Mouse (Mus musculus) gastrocnemius, adult 2 months (tissue): ENCODE measurements around the gene Dab2. TPM values are rescaled to one million over a fixed set of nuclear protein-coding genes. Genes with fewer than 3 reads are reported as not detected.

Experiments used
- DNase-seq: peaks from one replicate; pipeline ENCODE4 v3.0.0; 2022
- H3K27ac ChIP-seq: fragments of 200-600 bp; 2 replicates; pipeline ENCODE4 v1.8.1; 2022; ENCODE audit warnings: mild to moderate bottlenecking
- H3K4me3 ChIP-seq: fragments of 200-600 bp; 2 replicates; pipeline ENCODE4 v1.8.1; 2022; ENCODE audit warnings: mild to moderate bottlenecking, moderate library complexity
- CTCF ChIP-seq: fragments of 200-600 bp; IDR thresholded peaks from 2 replicates; pipeline ENCODE4 v1.8.1; 2022; ENCODE audit warnings: antibody characterized with exemption, mild to moderate bottlenecking, moderate library complexity
- intact Hi-C: fragments of 180-260 bp; cut with DNase I; formaldehyde crosslinking; loops from one replicate; pipeline ENCODE4 v1.15.1; 2025
- total RNA-seq, 2 experiments: library from RNA; stranded (reverse); gene quantifications; 2 replicates each; pipeline ENCODE4 v1.2.3; 2021

Dab2 gene
- total RNA-seq, 2 experiments from 2014 or later = 10.5 to 11.0 TPM

DNA sequence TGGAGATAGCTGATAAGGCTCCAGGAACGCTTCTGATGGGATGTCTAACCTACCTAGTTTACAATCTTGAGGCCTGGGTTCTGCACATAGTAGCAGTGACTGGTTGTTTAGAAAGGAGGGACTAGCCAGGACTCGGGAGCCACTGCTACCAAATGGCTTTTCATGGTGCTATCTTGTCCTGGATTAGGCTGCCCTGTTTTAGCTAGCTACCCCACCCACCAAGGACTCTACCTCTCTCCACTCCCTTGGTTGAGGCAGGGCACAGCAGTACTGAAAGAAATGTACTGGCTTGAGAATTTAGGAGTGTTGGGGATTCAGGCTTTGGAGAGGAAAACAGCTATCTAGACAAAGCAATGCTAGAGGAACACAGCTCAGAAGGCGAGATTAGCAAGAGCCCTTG is 88.6 kb downstream of the Dab2 start:
- peak overlapping the region; percentile 87 for H3K27ac ChIP-seq
- peak overlapping the region; percentile 70 for H3K4me3 ChIP-seq
- intact Hi-C loops = no loop called here

GRCm38 (mm10) chr15:6388631-6389030 is 89.0 kb downstream of the Dab2 start:
- intact Hi-C loops = no loop called here
- no peak for DNase-seq
- no peak for TF ChIP-seq CTCF
- H3K4me3 ChIP-seq = peak overlapping the region; percentile 70
- peak overlapping the region; percentile 87 for H3K27ac ChIP-seq

More for the DNA sequence above, 88.6 kb downstream of the Dab2 start:
- no peak for TF ChIP-seq CTCF
- no peak for DNase-seq

DNA sequence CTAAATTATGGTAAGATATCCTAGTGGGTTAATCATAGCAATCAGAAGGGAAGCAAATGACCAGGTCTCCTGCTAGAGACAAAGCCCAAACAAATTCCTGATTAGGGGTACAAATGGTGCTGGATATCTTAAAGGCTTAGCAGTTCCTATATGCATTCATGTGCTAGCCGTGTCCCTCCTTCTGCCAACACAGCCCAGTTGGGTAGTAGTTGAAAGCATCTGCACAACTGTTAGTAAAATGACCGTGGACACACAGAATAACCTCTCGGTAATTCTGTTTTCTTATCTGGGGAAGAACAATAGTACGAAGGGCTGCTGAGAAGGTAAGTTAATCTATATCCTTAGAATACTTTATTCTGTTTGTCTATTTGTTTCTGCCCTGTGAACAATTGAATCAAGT is 90.5 kb downstream of the Dab2 start:
- DNase-seq = no peak
- Histone ChIP-seq H3K4me3 (peak overlapping the region; percentile 70), H3K27ac (peak overlapping the region; percentile 60)
- no peak for TF ChIP-seq CTCF
- intact Hi-C loops = no loop called here

DNA sequence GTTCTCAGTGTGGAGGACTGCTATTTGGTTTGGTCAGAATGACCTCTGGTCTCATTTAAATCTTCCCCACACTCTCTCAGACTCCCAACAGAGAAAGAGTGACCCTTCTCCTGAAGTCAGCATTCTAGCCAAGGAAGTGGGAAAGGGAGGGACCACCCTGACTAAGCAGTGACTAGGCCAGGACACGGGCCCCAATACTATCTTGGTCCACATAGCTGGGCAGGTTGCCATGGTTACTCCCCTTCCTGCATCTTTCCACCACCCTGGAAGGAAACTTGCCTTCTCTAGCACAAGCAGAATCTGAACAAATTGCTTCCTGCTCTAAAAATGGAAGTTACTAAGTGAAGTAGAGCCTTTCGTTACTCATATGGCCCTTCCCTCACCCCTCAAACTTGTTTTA is 91.1 kb downstream of the Dab2 start:
- peak; percentile 67 for DNase-seq
- intact Hi-C loops = no loop called here
- no peak for TF ChIP-seq CTCF
- peak overlapping the region; percentile 70 for H3K4me3 ChIP-seq
- H3K27ac ChIP-seq = peak overlapping the region; percentile 60

DNA sequence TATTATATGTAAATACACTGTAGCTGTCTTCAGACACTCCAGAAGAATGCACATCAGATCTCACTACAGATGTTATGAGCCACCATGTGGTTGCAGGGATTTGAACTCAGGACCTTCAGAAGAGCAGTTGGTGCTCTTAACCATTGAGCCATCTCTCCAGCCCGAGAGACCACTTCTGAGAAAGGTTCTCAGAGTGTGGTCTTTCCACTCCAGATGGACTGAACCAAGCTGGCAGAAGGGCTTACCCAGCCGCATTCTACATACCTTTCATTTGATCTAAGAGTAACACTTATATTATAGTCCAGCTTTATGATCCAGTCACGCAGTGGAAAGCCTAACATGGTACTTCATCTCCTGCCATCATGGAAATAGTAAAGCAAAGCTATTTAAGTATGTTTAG is 92.3 kb downstream of the Dab2 start:
- no peak for TF ChIP-seq CTCF
- DNase-seq = no peak
- Histone ChIP-seq H3K4me3 (no peak overlapping the region), H3K27ac (no peak overlapping the region)
- intact Hi-C loops = no loop called here

GRCm38 (mm10) chr15:6393624-6394023 is 94.0 kb downstream of the Dab2 start:
- DNase-seq = no peak
- TF ChIP-seq CTCF = no peak
- intact Hi-C loops = no loop called here
- Histone ChIP-seq H3K27ac (no peak overlapping the region), H3K4me3 (no peak overlapping the region)

GRCm38 (mm10) chr15:6398211-6398610 is 98.6 kb downstream of the Dab2 start:
- DNase-seq = no peak
- TF ChIP-seq CTCF = no peak
- H3K27ac ChIP-seq = no peak overlapping the region; the same call in 1 of the 2 replicates
- no peak overlapping the region for H3K4me3 ChIP-seq
- intact Hi-C loops = no loop called here

DNA sequence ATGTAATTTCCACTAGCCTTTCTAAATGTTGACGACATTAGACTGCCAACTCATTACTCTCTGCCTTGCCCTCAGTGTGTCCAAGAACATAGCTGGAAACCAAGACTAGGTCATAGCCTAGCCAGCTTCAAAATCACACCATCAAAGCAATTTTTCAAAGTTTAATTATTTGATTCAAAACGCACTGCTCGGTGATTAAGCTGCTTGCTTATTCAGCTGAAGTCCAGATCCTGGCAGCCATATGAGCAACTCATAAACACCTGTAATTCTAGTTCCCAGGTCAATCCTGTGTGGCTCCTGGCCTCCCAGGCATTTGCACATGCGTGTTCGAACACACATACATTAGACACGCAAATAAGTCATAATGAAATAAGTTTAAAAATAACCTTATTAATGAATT is 99.3 kb downstream of the Dab2 start:
- no peak overlapping the region for H3K4me3 ChIP-seq
- TF ChIP-seq CTCF = no peak
- intact Hi-C loops = no loop called here
- DNase-seq = no peak
- H3K27ac ChIP-seq = no peak overlapping the region

DNA sequence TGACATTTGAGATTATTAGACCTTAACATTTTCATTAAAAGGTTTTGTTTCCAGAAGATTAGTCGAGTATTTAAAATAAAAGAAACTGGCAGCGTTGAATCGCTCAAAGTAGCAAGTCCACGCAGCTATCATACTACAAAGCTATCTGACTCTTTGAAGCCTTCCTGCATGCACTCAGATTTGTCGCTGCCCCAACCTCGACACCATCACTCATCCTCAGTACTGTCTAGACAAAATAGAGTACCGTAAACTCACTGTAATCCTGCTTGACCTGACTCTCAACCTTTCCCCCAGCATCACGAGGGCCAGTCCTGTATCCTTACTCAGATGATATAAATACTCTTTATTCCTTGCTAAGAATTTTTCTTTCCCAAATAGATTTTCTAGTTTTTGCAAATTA is 100.5 kb downstream of the Dab2 start:
- intact Hi-C loops = no loop called here
- H3K27ac ChIP-seq = no peak overlapping the region
- no peak for DNase-seq
- H3K4me3 ChIP-seq = no peak overlapping the region
- TF ChIP-seq CTCF = no peak

GRCm38 (mm10) chr15:6402433-6402832 is 102.8 kb downstream of the Dab2 start:
- intact Hi-C loops = no loop called here
- no peak overlapping the region for H3K4me3 ChIP-seq
- TF ChIP-seq CTCF = no peak
- no peak overlapping the region for H3K27ac ChIP-seq
- DNase-seq = no peak

GRCm38 (mm10) chr15:6404172-6404571 is 104.6 kb downstream of the Dab2 start:
- no peak overlapping the region for H3K4me3 ChIP-seq
- no peak for DNase-seq
- TF ChIP-seq CTCF = no peak
- intact Hi-C loops = no loop called here
- H3K27ac ChIP-seq = no peak overlapping the region

DNA sequence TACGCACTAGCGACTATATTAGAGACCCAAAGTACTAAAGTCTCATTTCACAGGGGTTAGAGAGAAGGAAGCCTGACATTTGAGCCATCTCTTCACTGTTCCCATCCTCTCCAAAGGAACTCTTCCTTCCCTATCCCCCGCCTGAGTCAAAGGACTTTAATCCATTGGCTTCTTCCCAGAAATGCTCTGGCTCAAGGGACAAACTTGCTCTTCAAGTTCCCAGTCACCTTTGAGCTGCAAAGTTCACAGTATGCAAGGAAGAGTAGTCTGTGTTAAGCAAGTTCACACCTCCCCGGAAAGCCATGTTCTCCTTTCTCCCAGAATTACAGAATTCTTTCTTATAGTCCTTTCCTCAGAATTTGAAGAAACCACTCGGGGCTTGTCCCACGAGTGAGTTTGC is 107.2 kb downstream of the Dab2 start:
- DNase-seq = no peak
- H3K27ac ChIP-seq = peak overlapping the region; percentile 49; the same call in 1 of the 2 replicates
- no peak overlapping the region for H3K4me3 ChIP-seq
- intact Hi-C loops = no loop called here
- no peak for TF ChIP-seq CTCF

DNA sequence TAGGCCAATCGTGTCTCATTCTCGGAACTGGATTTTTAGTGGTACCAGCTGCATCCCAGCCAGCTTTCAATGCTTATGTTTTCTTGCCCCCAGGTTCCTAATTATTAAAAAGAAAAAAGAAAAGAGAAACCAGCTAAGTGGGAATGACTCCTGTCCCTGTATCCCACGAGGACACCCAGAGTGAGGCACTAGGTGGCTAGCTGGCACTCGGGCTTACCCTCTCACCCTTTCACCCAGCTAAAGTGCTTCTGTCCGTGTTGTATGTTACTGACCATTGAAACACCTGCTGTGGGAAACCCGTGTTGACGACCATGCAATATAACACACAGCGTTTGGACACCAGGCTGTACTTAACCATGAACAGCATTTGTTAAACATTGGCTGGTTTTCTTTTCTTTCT is 109.4 kb downstream of the Dab2 start:
- intact Hi-C loops = no loop called here
- DNase-seq = no peak
- TF ChIP-seq CTCF = no peak
- Histone ChIP-seq H3K27ac (no peak overlapping the region), H3K4me3 (no peak overlapping the region)

- intact Hi-C loops = no loop called here
These were observed 110.6 kb downstream of the Dab2 start for GRCm38 (mm10) chr15:6410161-6410560.

DNA sequence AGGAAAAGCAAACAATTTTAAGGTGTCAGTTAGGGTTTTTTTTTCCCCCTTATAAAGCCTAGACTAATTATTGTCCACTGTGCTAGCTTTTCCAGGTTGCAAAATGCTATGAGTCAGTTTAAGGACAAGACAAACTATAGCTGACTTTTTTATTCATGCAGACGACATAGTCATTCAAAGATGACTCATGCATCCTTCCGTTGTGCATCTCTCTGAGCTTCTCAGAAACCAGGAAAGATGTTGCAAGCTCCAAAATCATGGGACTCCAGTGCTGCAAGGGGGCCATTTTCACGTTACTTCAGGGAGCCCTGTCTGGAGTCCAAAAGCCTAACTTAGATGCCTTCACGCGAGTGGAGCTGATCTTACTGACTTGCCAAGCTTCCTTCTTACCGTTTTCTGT is 111.7 kb downstream of the Dab2 start:
- peak overlapping the region; percentile 46; the same call in 1 of the 2 replicates for H3K27ac ChIP-seq
- intact Hi-C loops = no loop called here
- no peak for TF ChIP-seq CTCF
- DNase-seq = no peak
- no peak overlapping the region for H3K4me3 ChIP-seq

More at GRCm38 (mm10) chr15:6410161-6410560, 110.6 kb downstream of the Dab2 start:
- no peak overlapping the region for H3K4me3 ChIP-seq
- DNase-seq = no peak
- no peak for TF ChIP-seq CTCF
- H3K27ac ChIP-seq = no peak overlapping the region
